Mouse (Mus musculus) embryo, embryonic 10 days (tissue): ENCODE measurements at regions not wholly inside any gene's neighbourhood (a gene's known extent, or its start where the extent isn't known, plus 50 kb on each side); places are given as distances from the start of the nearest gene placed in this dataset.

Source experiments
- DNase-seq: peaks from one replicate; pipeline ENCODE4 v3.0.0-alpha.2; 2015; ENCODE audit warnings: low spot score

GRCm38 (mm10) chr4:68179551-68179950 lies 774.6 kb downstream of the Brinp1 start:
- DNase-seq = no peak

DNA sequence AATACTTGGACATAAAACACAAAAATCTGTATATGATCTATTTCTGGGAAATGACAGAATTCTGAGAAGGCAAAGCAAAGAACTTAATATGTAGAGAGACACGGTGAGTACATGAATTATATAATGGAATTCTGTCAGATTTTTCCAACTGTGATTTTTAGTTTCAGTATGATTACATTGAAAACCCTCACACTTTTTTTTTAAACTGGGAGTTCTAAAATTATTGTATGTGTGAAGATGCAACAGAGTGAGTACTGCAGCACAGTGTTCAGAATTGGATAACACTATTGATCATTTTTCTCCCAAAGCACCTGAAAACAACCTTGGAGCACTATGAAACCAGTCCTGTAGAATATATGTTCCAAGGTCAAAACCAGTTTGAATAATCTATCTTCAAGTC lies 797.7 kb downstream of the Brinp1 start:
- no peak for DNase-seq

GRCm38 (mm10) chr4:68148483-68149069 lies 805.6 kb downstream of the Brinp1 start:
- DNase-seq = no peak

DNA sequence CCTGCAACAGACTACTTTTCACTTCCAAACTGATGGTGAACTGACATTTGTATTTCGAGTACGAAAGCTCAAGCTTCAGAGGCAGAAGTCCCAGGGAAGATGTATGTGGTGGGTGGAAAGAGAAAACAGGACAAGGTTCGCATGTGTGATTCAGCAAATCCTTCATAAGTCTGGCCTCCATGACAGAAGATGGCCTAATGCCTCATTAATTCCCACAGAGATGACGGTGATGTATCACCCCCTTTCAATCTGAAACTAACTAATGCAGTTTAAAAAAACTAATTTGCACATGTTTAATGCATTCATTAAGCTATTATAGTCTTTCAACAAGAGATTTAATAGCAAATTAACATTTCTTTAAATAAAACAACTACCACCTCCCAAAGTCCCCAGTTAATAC lies 826.1 kb downstream of the Brinp1 start:
- no peak for DNase-seq

DNA sequence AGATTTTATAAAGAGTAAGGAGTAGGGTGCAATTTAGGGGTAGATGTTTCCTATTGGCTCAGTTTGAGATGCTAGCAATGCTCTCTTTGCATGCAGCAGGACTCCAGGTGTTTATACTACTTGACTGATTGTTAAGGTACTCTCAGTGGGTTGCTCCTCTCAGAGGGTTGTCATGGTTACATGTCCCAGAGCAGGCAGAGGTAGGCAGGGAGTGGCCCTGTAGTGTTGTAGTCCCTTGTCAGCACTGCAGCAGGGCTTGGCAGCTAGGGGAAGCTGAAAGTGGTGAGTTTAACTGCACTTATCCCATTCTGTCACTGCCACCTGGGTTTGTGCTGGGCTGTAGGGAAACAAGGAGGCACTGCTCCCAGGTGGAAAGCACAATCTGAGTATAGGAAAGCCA lies 839.7 kb downstream of the Brinp1 start:
- DNase-seq = no peak

DNA sequence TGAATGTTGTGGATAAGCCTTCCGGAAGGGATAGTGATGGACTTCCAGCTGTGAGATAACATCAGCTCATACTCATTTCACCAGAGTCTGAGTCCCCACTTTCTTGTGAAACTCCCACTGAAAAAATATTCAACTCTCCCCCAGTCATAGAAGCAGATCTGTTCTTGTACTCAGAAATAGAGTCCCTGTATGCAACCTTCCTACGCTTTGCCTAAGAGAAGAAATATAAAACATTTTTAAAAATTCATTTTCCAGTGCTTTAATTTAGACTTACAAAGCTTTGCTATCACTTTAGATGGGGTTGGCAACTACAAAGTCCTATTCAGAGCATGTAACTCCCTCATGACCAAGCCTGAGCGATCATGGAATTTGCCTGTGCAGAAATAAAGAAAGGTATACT lies 868.9 kb downstream of the Brinp1 start:
- DNase-seq = no peak

DNA sequence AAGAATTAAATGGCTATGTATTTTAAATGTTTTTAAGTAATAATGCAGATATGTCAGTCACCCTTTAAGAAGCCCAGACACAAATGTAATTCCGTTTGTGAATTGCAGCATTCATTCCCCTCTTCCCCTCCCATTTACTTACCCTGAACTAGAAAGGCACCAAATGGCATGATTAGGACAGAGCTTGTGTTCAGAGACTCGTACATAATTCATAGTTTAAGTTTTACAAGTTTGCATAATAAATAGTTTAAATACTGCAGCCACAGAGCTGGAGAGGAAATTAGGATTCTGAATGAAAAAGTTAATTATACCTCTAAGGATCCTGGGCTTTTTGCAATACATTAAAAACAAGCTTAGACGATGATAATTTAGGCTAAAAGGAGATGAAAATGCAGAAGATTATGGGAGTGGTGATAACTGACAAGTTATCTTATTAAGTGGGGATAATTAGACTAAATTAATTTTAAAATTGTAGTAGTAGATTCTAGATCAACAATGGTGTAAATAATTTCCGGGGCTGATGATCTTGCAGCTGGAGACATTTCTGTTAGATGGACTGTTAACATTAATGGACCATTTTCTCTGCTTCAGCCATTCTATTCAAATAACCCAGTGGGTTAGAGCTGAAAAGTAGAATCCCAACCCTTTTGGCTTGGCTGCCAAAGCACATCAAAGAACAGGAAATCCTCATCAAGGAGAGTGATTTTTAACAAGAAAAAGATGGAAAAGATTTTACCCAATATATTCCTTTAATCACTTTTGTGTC lies 897.2 kb downstream of the Brinp1 start:
- DNase-seq = no peak

- DNase-seq = peak; percentile 77
Observed at GRCm38 (mm10) chr4:68022891-68023303, 931.3 kb downstream of the Brinp1 start.

- DNase-seq = no peak
Observed at GRCm38 (mm10) chr4:68011371-68011770, 942.8 kb downstream of the Brinp1 start.

- DNase-seq = no peak
Observed at GRCm38 (mm10) chr4:67994796-67995283, 959.4 kb downstream of the Brinp1 start.

GRCm38 (mm10) chr4:67963456-67963855 lies 990.7 kb downstream of the Brinp1 start:
- DNase-seq = no peak

GRCm38 (mm10) chr4:67948000-67948399 lies 1006.2 kb downstream of the Brinp1 start:
- DNase-seq = no peak

GRCm38 (mm10) chr4:67932481-67932880 lies 1021.7 kb downstream of the Brinp1 start:
- DNase-seq = no peak

DNA sequence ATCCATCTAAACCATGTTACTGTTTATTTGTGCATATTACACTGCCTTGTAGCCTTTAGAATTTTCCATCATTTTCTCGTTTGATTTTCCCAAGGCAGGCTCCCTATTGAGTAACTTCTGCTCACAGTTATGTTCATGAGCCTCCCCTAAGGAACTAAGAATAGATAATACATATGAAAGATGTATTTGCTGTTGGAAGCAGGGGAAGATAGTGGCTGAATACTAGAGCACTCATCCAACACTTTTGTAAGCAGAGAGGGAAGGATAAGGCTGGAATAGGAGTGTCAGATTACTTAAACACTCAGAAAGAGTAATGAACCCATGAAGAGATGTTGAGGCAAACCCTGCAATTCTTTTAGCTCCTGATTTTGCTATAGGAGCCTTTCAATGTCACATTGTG lies 1055.1 kb downstream of the Brinp1 start:
- DNase-seq = no peak

DNA sequence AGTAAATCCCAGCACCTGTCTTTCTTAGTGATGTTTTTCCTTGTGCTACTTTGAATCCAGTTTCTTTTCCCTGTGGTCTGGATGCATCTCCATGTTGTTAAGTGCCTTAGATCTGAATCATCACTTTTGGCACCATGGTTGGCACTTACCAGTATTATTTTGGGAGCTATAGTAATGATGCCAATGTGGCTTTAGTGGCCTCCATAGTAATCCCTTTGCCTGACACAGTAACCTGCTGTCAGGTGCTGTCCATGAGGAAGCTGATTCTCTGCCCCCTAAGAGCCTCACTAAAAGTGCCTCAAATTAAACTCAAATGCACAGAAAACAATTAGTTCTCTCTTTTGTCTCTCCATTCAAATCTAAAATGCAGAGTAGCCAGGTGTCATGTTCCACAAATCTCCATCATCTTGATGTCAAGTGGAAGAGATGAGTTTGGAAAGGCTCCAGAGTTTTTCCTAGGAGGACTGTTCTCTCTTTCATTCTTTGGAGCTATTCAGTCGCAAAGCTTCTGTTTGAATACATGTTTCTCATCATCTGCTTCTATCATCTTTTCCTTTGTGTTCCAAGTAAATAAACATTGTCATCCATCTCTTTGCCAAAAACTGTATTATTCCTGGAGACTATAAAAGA lies 1062.1 kb downstream of the Brinp1 start:
- DNase-seq = no peak

DNA sequence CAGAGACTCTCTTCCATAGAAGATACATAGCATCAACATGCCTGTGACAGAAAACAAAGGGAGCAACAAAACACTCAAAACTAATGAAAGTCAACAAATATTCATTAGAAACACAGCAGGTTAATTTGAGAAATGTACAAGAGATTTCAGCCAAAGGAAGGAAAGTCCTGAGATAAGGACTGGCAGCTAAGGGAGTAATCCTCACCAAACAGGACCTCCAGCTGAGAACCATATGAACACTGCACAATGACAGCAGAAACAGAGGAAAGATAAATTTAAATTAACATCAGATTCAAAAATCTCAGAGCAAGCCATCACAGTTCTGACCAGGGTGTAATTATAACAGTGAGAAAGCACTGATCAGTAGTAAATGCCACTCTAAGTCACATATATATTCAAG lies 1060.6 kb downstream of the Tlr4 start:
- DNase-seq = no peak

DNA sequence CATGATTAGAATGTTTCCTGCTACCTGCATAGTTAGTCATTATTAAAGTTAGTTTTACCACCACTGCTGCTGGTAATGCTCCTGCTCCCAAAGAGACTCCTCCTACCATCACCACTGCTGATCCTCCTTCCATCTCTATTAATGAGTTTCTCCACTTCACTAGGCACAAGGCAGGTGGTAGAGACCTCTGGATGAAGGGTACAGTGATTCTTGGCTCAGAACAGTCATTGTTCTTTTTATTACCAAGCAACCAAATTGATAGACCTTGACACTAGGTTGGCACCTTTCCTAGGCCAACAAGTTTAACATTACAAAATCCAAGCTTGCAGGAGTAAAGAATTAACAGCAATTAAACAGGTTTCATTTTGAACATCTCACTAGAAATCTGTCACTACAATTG lies 1057.8 kb downstream of the Tlr4 start:
- no peak for DNase-seq

DNA sequence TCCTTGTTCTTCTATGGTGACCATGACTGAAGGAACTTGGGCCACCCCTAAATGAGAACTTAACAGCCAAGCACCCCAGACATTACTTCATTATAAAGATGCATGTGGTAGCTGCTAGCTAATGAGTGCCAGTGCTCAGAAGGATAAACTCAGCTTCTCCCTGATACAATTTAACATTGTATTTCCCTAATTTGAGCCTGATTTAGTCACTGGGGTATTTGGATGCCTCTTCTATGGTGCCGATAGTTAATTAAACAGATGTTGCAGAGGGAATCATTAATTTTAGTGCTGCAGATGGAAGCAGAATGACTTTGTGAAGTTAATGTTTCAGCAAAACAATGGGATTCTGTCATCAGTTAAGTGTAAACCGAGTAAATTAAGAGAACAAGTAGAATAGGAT lies 1034.8 kb downstream of the Tlr4 start:
- no peak for DNase-seq

DNA sequence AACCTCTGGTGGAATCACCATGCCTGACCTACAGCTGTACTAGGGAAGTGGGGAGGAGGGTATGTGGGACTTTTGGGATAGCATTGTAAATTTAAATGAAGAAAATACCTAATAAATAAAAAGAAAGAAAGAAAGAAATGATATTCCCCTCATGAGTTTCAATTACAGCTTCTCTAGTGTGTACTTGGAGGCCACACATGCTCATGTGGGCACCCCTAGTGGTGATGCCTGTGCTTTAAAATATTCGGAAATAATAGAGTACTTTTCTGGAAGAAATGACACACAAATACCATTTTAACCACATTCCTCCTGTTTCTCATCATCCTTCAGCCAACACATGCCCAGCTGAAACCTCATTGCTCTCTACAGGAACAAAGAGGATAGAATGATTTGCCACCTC lies 1034.4 kb downstream of the Tlr4 start:
- no peak for DNase-seq

DNA sequence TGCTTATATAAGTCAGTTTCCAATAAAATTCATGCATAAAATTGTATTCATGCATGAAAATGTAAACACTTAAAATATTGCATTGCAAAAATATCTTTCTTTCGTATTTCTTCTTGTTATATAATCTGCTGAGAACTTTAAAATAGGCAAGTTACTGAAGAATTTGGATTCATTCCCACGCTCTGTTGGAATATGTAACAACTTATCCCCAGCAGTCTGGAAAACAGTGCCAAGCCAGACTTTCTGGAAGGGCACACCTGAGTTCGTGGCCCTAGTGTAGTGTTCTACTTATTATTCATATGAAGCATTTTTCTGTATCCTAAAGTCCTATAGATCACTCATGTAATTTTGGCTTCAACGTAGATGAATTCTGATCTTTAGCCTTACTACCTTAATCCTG lies 1025.6 kb downstream of the Tlr4 start:
- no peak for DNase-seq

DNA sequence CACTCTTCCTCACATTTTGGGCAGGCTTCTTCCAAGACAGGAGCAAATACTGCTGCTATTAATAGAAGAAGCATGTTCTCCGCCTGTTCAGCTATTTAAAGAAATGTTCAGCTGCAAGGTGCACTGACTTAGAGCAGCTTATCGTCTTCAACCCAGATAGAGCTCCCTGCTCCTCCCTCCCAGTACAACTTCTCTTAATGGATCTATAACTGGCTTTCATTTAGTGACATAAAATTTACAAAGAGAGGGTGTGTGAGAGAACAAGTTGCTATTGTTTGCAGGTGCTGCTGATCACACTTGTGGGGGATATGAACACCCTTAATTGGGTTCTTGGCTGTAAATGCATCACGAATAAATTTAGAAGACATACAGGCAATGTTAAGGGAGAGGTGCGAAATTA lies 1006.0 kb downstream of the Tlr4 start:
- DNase-seq = no peak

- no peak for DNase-seq
Observed at GRCm38 (mm10) chr4:67825484-67825883, 998.1 kb downstream of the Tlr4 start.

DNA sequence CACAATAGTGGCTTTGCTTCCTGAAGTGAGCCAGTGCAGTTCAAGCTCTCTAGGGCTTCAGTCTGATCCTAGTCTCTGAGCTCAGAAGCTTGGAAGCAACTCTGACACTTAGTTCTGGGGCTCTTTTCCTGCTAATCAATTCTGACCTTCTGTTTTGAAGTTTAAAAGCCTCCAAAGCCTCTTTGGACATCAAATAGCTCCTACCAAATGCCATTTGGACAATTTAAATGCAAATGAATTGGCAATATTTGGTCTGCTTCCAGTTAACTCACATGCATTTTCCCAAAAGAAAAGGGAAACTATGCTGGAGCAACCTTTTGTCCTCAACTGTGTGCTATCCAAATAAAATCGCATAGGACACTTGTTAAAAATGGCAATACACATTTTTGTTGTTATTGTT lies 968.7 kb downstream of the Tlr4 start:
- no peak for DNase-seq
